Mouse (Mus musculus) brain, embryonic 14.5 days (tissue): ENCODE data around the gene Ncor2. TPM values are rescaled to one million over a fixed set of nuclear protein-coding genes. Genes with fewer than 3 reads are reported as not detected.

Experiments
- DNase-seq: peaks from one replicate; pipeline ENCODE4 v3.0.0-alpha.2; 2011; ENCODE audit warnings: low read depth
- CTCF ChIP-seq: fragments of 200-500 bp; IDR thresholded peaks from 2 replicates; pipeline ENCODE4 v1.5.1; 2012; ENCODE audit warnings: inconsistent platforms, mild to moderate bottlenecking, moderate library complexity, borderline replicate concordance; ENCODE audit not compliant: insufficient read depth, insufficient read length; ENCODE audit errors: extremely low read depth
- POLR2A ChIP-seq: fragments of 200-500 bp; IDR thresholded peaks from 2 replicates; pipeline ENCODE4 v1.6.1; 2012; ENCODE audit warnings: mild to moderate bottlenecking, inconsistent platforms, borderline replicate concordance; ENCODE audit not compliant: poor library complexity, insufficient read depth, insufficient read length, severe bottlenecking; ENCODE audit errors: extremely low read depth
- polyA plus RNA-seq: library from polyadenylated mRNA; depleted of rRNA; stranded (reverse); fragments of >200 nt; gene quantifications from 2 replicates; pipeline ENCODE4 v1.2.3, GENCODE M21; 2012

Ncor2 gene
- polyA plus RNA-seq, 1 experiment, result 71.5 TPM

GRCm38 (mm10) chr5:125011166-125011565 is 167.9 kb downstream of the Ncor2 start:
- DNase-seq, result no peak
- TF ChIP-seq CTCF (no peak), POLR2A (no peak)

DNA sequence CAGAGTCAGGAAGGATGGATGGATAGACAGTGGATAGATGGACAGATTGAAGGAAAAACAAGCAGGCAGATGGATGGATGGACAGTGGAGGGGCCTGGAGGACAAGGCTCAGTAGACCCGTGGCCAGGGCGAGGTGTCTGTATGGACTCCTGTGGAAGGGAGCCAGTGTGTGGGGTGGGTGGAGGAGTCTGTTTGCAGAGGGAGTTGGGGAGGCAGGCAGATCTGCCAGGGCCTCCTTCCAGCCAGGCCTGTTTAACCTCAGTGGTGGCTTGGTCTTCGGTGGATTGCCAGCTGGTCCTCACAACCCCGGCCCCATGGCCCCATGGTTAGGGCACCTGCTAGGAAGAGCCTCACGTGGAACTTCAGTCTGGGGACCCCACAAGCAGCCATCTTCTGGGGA is 172.1 kb downstream of the Ncor2 start:
- no peak for TF ChIP-seq CTCF
- TF ChIP-seq POLR2A, result no peak
- no peak for DNase-seq

DNA sequence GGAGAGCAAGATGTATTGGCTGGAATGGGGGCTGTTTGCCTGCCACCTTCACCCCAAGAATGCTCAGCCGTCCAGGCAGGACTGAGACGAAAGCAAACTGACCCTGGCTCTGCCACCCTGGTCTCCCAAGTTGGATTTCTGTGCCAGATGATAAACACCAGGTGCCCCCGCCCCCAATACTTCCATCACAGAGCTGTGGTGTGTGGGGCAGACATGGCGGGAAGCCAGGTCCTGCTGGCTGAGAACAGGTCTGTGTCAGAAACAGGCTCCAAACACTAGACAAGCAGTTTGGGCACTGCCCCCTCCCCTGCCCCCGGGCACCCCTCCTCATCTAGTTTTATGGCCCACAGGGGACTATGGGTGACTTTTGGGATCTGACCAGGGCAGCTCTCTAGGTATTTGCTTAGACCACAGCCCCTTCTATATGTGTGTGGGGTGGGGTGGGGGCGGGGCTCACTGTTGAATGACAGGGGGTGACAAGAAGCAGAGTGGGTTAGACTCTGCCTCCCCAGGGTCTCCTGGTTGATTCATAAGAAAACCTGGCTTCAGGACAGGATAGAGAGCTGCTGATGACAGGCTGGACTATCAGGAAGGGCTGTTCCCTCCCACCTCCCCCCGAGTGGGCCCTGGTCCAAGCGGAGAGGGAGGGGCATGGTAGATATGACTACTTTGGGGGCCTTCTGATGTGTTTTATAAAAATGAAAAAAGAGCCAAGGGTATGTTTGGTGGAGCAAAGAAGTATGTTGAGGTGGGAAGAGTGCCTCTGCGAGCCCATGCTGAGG is 173.0 kb downstream of the Ncor2 start:
- no peak for TF ChIP-seq POLR2A
- TF ChIP-seq CTCF, result no peak
- DNase-seq, result peak; percentile 60

GRCm38 (mm10) chr5:125003873-125004255 is 175.2 kb downstream of the Ncor2 start:
- TF ChIP-seq CTCF (no peak), POLR2A (no peak)
- DNase-seq, result no peak

DNA sequence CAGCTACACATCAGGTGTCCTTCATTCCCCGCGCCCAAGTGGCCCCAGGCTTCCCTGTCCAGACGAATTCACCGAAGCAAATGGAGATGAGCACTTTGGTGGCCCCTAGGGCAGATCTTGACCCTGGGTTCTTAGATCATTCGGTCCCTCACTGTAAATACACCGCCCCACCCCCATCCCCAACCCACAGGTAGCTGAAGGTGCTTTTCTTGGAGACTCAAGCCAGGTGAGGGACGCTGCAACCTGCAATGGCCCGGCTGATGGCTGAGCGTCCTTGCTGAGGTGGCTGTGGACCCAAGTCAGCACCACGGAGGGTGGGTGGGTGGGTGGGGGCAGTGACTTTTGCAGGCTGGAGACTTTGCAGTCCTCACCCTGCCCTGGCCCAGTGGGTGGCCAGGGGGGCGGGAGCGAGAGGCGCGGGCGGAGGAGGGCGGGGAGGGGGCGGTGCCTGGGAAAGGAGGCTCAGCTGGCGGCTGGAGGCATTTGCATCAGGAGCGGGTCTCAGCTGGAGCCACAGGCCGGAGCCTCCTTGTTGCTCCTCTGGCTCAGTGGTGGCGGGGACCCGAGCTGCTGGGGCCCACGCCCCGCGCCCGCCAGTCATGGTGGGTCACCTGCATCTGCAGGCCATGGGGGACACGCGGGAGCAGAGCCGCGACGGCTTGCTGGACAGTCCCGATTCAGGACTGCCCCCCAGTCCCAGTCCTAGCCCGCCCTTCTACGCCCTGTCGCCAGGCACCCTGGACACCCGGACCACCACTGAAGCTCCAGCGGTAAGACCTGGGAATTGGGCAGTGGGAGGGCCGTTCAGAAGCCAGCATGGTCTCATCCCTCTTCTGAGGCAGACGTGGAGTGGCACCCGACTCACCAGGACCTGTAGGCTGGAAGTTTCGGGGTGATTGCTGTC is 175.8 kb downstream of the Ncor2 start, which contains the start of gene Rflna:
Gene Rflna, plus strand, starts transcription at position 253 of the 904 bp plus-strand sequence.
- no peak for TF ChIP-seq CTCF
- no peak for TF ChIP-seq POLR2A
- DNase-seq, result peak; percentile 69

DNA sequence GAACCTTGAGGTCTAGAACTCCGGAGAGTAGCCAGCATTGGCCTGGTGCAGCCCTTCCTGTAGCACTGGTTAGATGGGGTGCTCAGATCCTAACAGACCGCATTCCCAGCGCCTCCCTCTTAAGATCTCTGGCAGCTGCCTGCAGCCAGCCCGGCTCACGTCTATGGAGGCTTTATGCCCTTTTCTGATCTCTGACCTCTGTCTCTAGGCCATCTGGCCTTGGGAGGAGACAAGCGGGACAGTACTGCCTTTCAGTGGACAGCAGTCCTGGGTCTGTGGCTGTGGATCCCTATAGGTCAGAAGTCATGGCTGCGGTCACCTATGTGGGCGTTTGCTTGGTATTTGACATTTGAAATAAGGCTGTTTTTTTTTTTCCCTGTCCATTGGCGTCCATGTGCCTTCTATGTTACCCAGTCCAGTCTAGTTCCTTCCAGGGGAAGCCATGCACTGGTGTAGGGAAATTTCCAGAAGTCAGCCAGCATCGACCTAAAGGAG is 178.2 kb downstream of the Ncor2 start:
- no peak for TF ChIP-seq POLR2A
- TF ChIP-seq CTCF, result no peak
- DNase-seq, result no peak

GRCm38 (mm10) chr5:124997913-124998312 is 181.1 kb downstream of the Ncor2 start:
- TF ChIP-seq CTCF (no peak), POLR2A (no peak)
- no peak for DNase-seq

DNA sequence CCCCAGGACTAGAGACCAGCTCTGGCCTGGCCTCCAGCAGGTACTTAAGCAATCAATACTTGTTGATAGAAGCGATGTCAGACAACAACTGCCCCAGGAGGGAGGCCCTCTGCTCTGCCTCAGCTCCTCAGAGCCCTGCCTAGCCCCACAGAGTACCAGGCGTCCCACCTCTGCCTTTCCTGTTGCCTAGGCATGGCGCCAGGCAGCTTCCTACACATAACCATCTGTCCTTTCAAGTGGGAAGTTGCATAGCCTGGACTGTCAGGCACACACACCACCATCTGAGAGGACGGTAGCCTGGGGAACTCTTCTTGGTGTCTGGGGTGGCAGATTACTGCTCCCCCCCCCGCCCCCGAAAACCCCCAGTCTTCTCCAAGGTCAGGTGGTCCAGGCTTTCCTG is 182.2 kb downstream of the Ncor2 start:
- no peak for TF ChIP-seq CTCF
- no peak for TF ChIP-seq POLR2A
- no peak for DNase-seq

- TF ChIP-seq CTCF (no peak), POLR2A (no peak)
- no peak for DNase-seq
Observed at GRCm38 (mm10) chr5:124992891-124993290, 186.1 kb downstream of the Ncor2 start.

GRCm38 (mm10) chr5:124992323-124992722 is 186.7 kb downstream of the Ncor2 start:
- TF ChIP-seq CTCF (no peak), POLR2A (no peak)
- DNase-seq, result no peak

- TF ChIP-seq CTCF, result no peak
- TF ChIP-seq POLR2A, result no peak
- DNase-seq, result no peak
Observed at GRCm38 (mm10) chr5:124989724-124990123, 189.3 kb downstream of the Ncor2 start.

GRCm38 (mm10) chr5:124986656-124987055 is 192.4 kb downstream of the Ncor2 start:
- DNase-seq, result no peak
- TF ChIP-seq POLR2A, result no peak
- TF ChIP-seq CTCF, result no peak

DNA sequence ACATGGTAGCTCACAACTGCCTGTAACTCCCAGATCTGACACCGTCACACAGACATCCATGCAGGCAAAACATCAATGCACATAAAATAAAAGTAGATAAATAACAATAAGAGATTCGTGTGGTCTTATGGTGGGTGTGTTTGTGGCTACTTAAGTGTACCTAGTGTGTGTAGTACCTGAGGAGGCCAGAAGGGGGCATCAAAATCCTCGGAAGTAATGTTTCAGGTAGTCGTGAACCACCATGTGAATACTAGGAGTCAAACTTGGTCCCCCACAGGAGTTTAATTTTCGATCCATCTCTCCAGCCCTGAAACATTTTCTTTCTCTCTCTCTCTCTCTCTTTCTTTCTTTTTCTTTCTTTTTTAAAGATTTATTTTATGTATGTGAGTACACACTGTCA is 192.8 kb downstream of the Ncor2 start:
- peak; percentile 23; the same call in 1 of the 2 replicates for TF ChIP-seq CTCF
- no peak for TF ChIP-seq POLR2A
- DNase-seq, result no peak
